ENCODE assay signal across 24 mouse cellular contexts in the genomic region with DNA sequence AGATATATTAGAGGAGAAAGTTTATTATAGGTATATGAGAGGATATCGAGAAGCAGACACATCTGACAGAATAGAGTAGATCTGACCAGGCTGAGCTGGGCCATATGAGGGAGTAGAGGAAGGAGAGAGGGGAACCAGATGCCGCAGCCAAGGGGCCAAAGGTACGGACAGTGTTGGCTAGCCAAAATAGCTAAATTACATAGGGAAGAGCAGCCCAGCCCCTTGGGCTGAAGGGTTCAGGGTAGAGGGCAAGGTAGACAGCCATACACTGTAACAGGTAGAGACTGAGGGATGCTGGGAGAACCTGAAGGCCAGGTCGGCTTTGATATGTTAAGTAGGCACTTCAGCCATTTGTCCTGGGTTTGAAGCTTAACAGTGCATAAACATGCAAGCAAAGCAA. TPM values are rescaled to one million over a fixed set of nuclear protein-coding genes. Genes with fewer than 3 reads are reported as not detected.
A peak's percentile ranks its signal among the peaks of the same experiment; 100 is the strongest.
DNase-seq lines count a peak whose midpoint lies in the region; ATAC-seq and TF ChIP-seq lines count a peak whose summit lies in the region.
"Had no signal": no experiment of that assay in that cellular context is flagged by ENCODE, and none has a peak within 500 bp of the region (broad histone marks: within the 10 kb centered on the region; RNA-seq: fewer than 3 reads in every experiment).

No protein-coding gene starts in this region.

- ATAC-seq in forebrain, embryonic 13.5 days: 0 out of 2 replicates have a peak, but pooled peaks have one; percentile 27
- no peak; the same call in 1 of the 2 replicates for ATAC-seq in forebrain, embryonic 16.5 days
- 0 out of 2 replicates have a peak, but pooled peaks have one; percentile 30 for ATAC-seq in hindbrain, embryonic 16.5 days
- ATAC-seq in hindbrain, postnatal 0 days: no peak
- ATAC-seq: forebrain, embryonic 15.5 days; Patski had no signal

- peaks cover 12% of the 10 kb centered on the region for H3K9me3 ChIP-seq in forebrain, embryonic 13.5 days (replicated peaks)
- 0 out of 2 replicates have a peak, but pooled peaks cover 2% of the 10 kb centered on the region for H3K9me3 ChIP-seq in forebrain, embryonic 16.5 days (ENCODE audit: control insufficient read depth, low read length)
- H3K9me3 ChIP-seq in hindbrain, embryonic 16.5 days (ENCODE audit: control insufficient read depth, low read length): 0 out of 2 replicates have a peak, but pooled peaks cover 4% of the 10 kb centered on the region
- 0 out of 2 replicates have a peak, but pooled peaks cover 3% of the 10 kb centered on the region for H3K9me3 ChIP-seq in hindbrain, postnatal 0 days (ENCODE audit: low read length)
- H3K9me3 ChIP-seq: embryonic facial prominence, embryonic 15.5 days had no signal

- no peak overlapping the region for H3K4me2 ChIP-seq in forebrain, embryonic 13.5 days
- H3K4me2 ChIP-seq in forebrain, embryonic 16.5 days (ENCODE audit: low read length): no peak overlapping the region
- no peak overlapping the region for H3K4me2 ChIP-seq in hindbrain, embryonic 16.5 days (ENCODE audit: low read length)
- no peak overlapping the region for H3K4me2 ChIP-seq in hindbrain, postnatal 0 days (ENCODE audit: low read depth, low read length)
- H3K4me2 ChIP-seq: embryonic facial prominence, embryonic 12.5 days; embryonic facial prominence, embryonic 15.5 days; forebrain, embryonic 15.5 days; heart, embryonic 12.5 days; heart, embryonic 15.5 days; hindbrain, embryonic 12.5 days had no signal

- no peak for TF ChIP-seq CTCF in hindbrain, postnatal 0 days (IDR thresholded peaks at IDR 0.05; ENCODE audit: low read depth)

- H3K4me3 ChIP-seq in forebrain, embryonic 13.5 days: no peak overlapping the region
- H3K4me3 ChIP-seq in forebrain, embryonic 16.5 days (replicated peaks; ENCODE audit: low read length): no peak overlapping the region
- no peak overlapping the region for H3K4me3 ChIP-seq in hindbrain, embryonic 16.5 days (ENCODE audit: low read length)
- no peak overlapping the region for H3K4me3 ChIP-seq in hindbrain, postnatal 0 days (ENCODE audit: low read length)
- H3K4me3 ChIP-seq: embryonic facial prominence, embryonic 12.5 days; embryonic facial prominence, embryonic 15.5 days; forebrain, embryonic 15.5 days; heart, embryonic 12.5 days; heart, embryonic 15.5 days; hindbrain, embryonic 12.5 days had no signal

- WGBS in forebrain, embryonic 13.5 days: 90% methylated on average over 4 of the region's 4 CpGs
- WGBS in forebrain, embryonic 16.5 days: 90% methylated on average over 4 of the region's 4 CpGs
- WGBS in hindbrain, embryonic 16.5 days: 90% methylated on average over 4 of the region's 4 CpGs
- WGBS in hindbrain, postnatal 0 days: 91% methylated on average over 4 of the region's 4 CpGs

- H3K27me3 ChIP-seq in forebrain, embryonic 13.5 days: no peaks in the 10 kb centered on the region
- H3K27me3 ChIP-seq in forebrain, embryonic 16.5 days (replicated peaks; ENCODE audit: control insufficient read depth, insufficient read depth, low read length): no peaks in the 10 kb centered on the region
- H3K27me3 ChIP-seq in hindbrain, embryonic 16.5 days (replicated peaks; ENCODE audit: control insufficient read depth, insufficient read depth, low read length): no peaks in the 10 kb centered on the region
- no peaks in the 10 kb centered on the region for H3K27me3 ChIP-seq in hindbrain, postnatal 0 days (ENCODE audit: insufficient read depth, low read length)
- H3K27me3 ChIP-seq: embryonic facial prominence, embryonic 12.5 days; embryonic facial prominence, embryonic 15.5 days; forebrain, embryonic 15.5 days; heart, embryonic 12.5 days; heart, embryonic 15.5 days; hindbrain, embryonic 12.5 days; Patski had no signal

- no peaks in the 10 kb centered on the region for H3K4me1 ChIP-seq in forebrain, embryonic 13.5 days
- H3K4me1 ChIP-seq in forebrain, embryonic 16.5 days (replicated peaks; ENCODE audit: control insufficient read depth, insufficient read depth, low read length): no peaks in the 10 kb centered on the region
- H3K4me1 ChIP-seq in hindbrain, embryonic 16.5 days (ENCODE audit: control insufficient read depth, insufficient read depth, low read depth, low read length): no peaks in the 10 kb centered on the region
- no peaks in the 10 kb centered on the region for H3K4me1 ChIP-seq in hindbrain, postnatal 0 days (ENCODE audit: insufficient read depth, low read length)
- H3K4me1 ChIP-seq: embryonic facial prominence, embryonic 12.5 days; embryonic facial prominence, embryonic 15.5 days; forebrain, embryonic 15.5 days; heart, embryonic 12.5 days; heart, embryonic 15.5 days; hindbrain, embryonic 12.5 days had no signal

- no peaks in the 10 kb centered on the region for H3K36me3 ChIP-seq in forebrain, embryonic 13.5 days (ENCODE audit: poor library complexity, severe bottlenecking)
- H3K36me3 ChIP-seq in forebrain, embryonic 16.5 days (ENCODE audit: control insufficient read depth, insufficient read depth): no peaks in the 10 kb centered on the region
- 0 out of 2 replicates have a peak, but pooled peaks cover 2% of the 10 kb centered on the region for H3K36me3 ChIP-seq in hindbrain, embryonic 16.5 days (ENCODE audit: control insufficient read depth, insufficient read depth, low read length)
- no peaks in the 10 kb centered on the region for H3K36me3 ChIP-seq in hindbrain, postnatal 0 days (ENCODE audit: insufficient read depth, low read length)
- H3K36me3 ChIP-seq: embryonic facial prominence, embryonic 12.5 days; embryonic facial prominence, embryonic 15.5 days; heart, embryonic 12.5 days; heart, embryonic 15.5 days; hindbrain, embryonic 12.5 days had no signal

- no peak overlapping the region for H3K27ac ChIP-seq in forebrain, embryonic 13.5 days
- no peak overlapping the region for H3K27ac ChIP-seq in forebrain, embryonic 16.5 days (ENCODE audit: low read length)
- H3K27ac ChIP-seq in hindbrain, embryonic 16.5 days (ENCODE audit: low read depth, low read length): no peak overlapping the region
- no peak overlapping the region for H3K27ac ChIP-seq in hindbrain, postnatal 0 days
- H3K27ac ChIP-seq: embryonic facial prominence, embryonic 12.5 days; embryonic facial prominence, embryonic 15.5 days; forebrain, embryonic 15.5 days; heart, embryonic 15.5 days; hindbrain, embryonic 12.5 days had no signal

- DNase-seq in hindbrain, postnatal 0 days (ENCODE audit: low spot score): no peak
- peak; percentile 30 for DNase-seq in ES-CJ7 (ENCODE audit: low read depth, low spot score)
- DNase-seq in thymus, adult 18-20 months: no peak
- DNase-seq: adrenal gland, adult 2 months; adrenal gland, postnatal 14 days; cerebellum, adult 11 months; cerebellum, adult 2 months; cerebellum, adult 9-11 months; cerebellum, postnatal 25 days; gastrocnemius, postnatal 14 days; heart, adult 18-20 months; heart, postnatal 10 days; heart, postnatal 36 days had no signal

- no peak overlapping the region for H3K9ac ChIP-seq in forebrain, embryonic 13.5 days
- H3K9ac ChIP-seq in forebrain, embryonic 16.5 days (replicated peaks; ENCODE audit: low read depth, low read length): no peak overlapping the region
- H3K9ac ChIP-seq in hindbrain, embryonic 16.5 days (ENCODE audit: low read depth, low read length): no peak overlapping the region
- H3K9ac ChIP-seq in hindbrain, postnatal 0 days (replicated peaks; ENCODE audit: low read length): no peak overlapping the region
- H3K9ac ChIP-seq: embryonic facial prominence, embryonic 12.5 days; embryonic facial prominence, embryonic 15.5 days; forebrain, embryonic 15.5 days; heart, embryonic 12.5 days; heart, embryonic 15.5 days; hindbrain, embryonic 12.5 days had no signal

RNA-seq across cellular contexts. Expression of a gene that starts 21.7 kb away (rescaled TPM):
- polyA plus RNA-seq in forebrain, embryonic 13.5 days (2015; fragmentation: Nextera tagmentation; extraction: Ambion mirVana): 0.11 and 0.46 TPM in 2 replicates
- polyA plus RNA-seq in forebrain, embryonic 16.5 days (2015; fragmentation: Nextera tagmentation; extraction: Ambion mirVana): 0.18 and 0.19 TPM in 2 replicates
- 0.61 and 0.75 TPM in 2 replicates for polyA plus RNA-seq in hindbrain, embryonic 16.5 days (2015; fragmentation: Nextera tagmentation; extraction: Ambion mirVana)
- total RNA-seq in hindbrain, postnatal 0 days (2014; rRNA removed): 3.2 and 4.0 TPM in 2 replicates
- 1.1 and 1.2 TPM in 2 replicates for polyA plus RNA-seq in hindbrain, postnatal 0 days (2015; fragmentation: Nextera tagmentation; extraction: Ambion mirVana)
- polyA plus RNA-seq: G1E had no signal

Comparison
In these comparisons a context has a peak if more than half of its experiments do, and no peak if none do; other contexts are left out.
1. ATAC-seq: peak in forebrain, embryonic 13.5 days (single experiment) and hindbrain, embryonic 16.5 days (single experiment); none in forebrain, embryonic 16.5 days (single experiment) and hindbrain, postnatal 0 days (single experiment).